Mouse (Mus musculus): ENCODE data around the gene Zfp992.
"Not testable (repeated sequence)": the region's sequence is repeated elsewhere in the genome, so short reads cannot be mapped to it uniquely, and the experiment has no call there.

Gene Zfp992

GRCm38 (mm10) chr4:146476260-146476659, 27.4 kb downstream of the Zfp992 start:
- DNase-seq: not testable (repeated sequence)

GRCm38 (mm10) chr4:146476959-146477358, 28.1 kb downstream of the Zfp992 start:
- DNase-seq: not testable (repeated sequence)

- DNase-seq: not testable (repeated sequence)
Observed at GRCm38 (mm10) chr4:146480376-146481096, 31.7 kb downstream of the Zfp992 start.

- DNase-seq: not testable (repeated sequence)
Observed at GRCm38 (mm10) chr4:146482546-146482945, 33.7 kb downstream of the Zfp992 start.

- not testable (repeated sequence) for DNase-seq
Observed at GRCm38 (mm10) chr4:146483571-146484280, 34.9 kb downstream of the Zfp992 start.

- not testable (repeated sequence) for DNase-seq
Observed at GRCm38 (mm10) chr4:146484676-146485075, 35.9 kb downstream of the Zfp992 start.

GRCm38 (mm10) chr4:146485183-146485939, 36.5 kb downstream of the Zfp992 start:
- not testable (repeated sequence) for DNase-seq

GRCm38 (mm10) chr4:146486753-146487152, 37.9 kb downstream of the Zfp992 start:
- DNase-seq: not testable (repeated sequence)

GRCm38 (mm10) chr4:146489196-146489595, 40.4 kb downstream of the Zfp992 start:
- not testable (repeated sequence) for DNase-seq

- not testable (repeated sequence) for DNase-seq
Observed at GRCm38 (mm10) chr4:146491993-146492392, 43.2 kb downstream of the Zfp992 start.

GRCm38 (mm10) chr4:146492439-146492838, 43.6 kb downstream of the Zfp992 start:
- DNase-seq: no peak

GRCm38 (mm10) chr4:146492851-146493250, 44.0 kb downstream of the Zfp992 start:
- DNase-seq: no peak

GRCm38 (mm10) chr4:146493319-146493907, 44.6 kb downstream of the Zfp992 start:
- DNase-seq: not testable (repeated sequence)

- no peak for DNase-seq
Observed at GRCm38 (mm10) chr4:146494980-146495379, 46.2 kb downstream of the Zfp992 start.

GRCm38 (mm10) chr4:146497695-146498275, 49.0 kb downstream of the Zfp992 start:
- not testable (repeated sequence) for DNase-seq

- not testable (repeated sequence) for DNase-seq
Observed at GRCm38 (mm10) chr4:146501727-146502126, 52.9 kb downstream of the Zfp992 start, which contains the start of gene Zfp981. TSS of gene Zfp981 (plus strand) at chr4:146502027.

- DNase-seq: not testable (repeated sequence)
Observed at GRCm38 (mm10) chr4:146509029-146509428, 60.2 kb downstream of the Zfp992 start.

- not testable (repeated sequence) for DNase-seq
Observed at GRCm38 (mm10) chr4:146511871-146512270, 63.0 kb downstream of the Zfp992 start.

GRCm38 (mm10) chr4:146516474-146516873, 67.7 kb downstream of the Zfp992 start:
- no peak for DNase-seq

- DNase-seq: not testable (repeated sequence)
Observed at GRCm38 (mm10) chr4:146517150-146517549, 68.3 kb downstream of the Zfp992 start.

Measured in cerebellum, postnatal 10 days (tissue).